ENCODE assay signal across 11 mouse cellular contexts in the genomic region with DNA sequence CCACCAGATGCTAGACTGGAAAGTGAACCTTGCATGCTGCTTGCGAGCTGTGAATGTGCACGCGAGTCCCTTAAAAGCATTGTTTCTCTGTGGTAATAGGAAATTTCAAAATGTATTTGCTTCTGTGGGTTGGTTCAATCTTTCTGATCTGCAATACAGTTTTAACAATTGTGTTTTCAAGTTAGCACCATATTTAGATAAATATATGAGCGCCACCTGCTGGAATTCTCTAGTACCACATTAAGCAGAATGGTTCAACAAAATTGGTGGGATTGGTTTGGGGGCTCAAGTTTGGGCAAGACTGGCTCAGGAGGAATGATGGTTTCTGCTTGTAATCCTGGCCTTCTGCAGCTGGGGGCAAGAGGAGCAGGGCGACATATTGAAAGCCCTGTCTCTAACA. TPM values are rescaled to one million over a fixed set of nuclear protein-coding genes. Genes with fewer than 3 reads are reported as not detected.
DNase-seq lines count a peak whose midpoint lies in the region; ATAC-seq and TF ChIP-seq lines count a peak whose summit lies in the region.
"Had no signal": no experiment of that assay in that cellular context is flagged by ENCODE, and none has a peak within 500 bp of the region (broad histone marks: within the 10 kb centered on the region; RNA-seq: fewer than 3 reads in every experiment).

No protein-coding gene starts in this region.

- intact Hi-C loops in heart, postnatal 36 days (cut with DNase I) = loop anchor here (2.0 kb wide), 1 partner anchor 814 kb away; no protein-coding TSS in a partner anchor

- H3K27ac ChIP-seq in liver, embryonic 14.5 days = no peak overlapping the region
- no peak overlapping the region for H3K27ac ChIP-seq in liver, embryonic 11.5 days (ENCODE audit: low read depth, low read length)
- no peak overlapping the region for H3K27ac ChIP-seq in lung, embryonic 14.5 days (ENCODE audit: low read depth)
- H3K27ac ChIP-seq: heart, embryonic 13.5 days had no signal

- no peak for TF ChIP-seq POLR2A in brain, embryonic 14.5 days (IDR thresholded peaks at IDR 0.05; ENCODE audit: borderline replicate concordance, extremely low read depth, insufficient read depth, insufficient read length, poor library complexity, severe bottlenecking)

- no peaks in the 10 kb centered on the region for H3K9me3 ChIP-seq in liver, embryonic 14.5 days (ENCODE audit: control insufficient read depth, low read length)
- H3K9me3 ChIP-seq in liver, embryonic 11.5 days (ENCODE audit: control insufficient read depth, low read length) = no peaks in the 10 kb centered on the region
- no peaks in the 10 kb centered on the region for H3K9me3 ChIP-seq in lung, embryonic 14.5 days (ENCODE audit: low read depth, low read length)
- H3K9me3 ChIP-seq: heart, embryonic 13.5 days; megakaryocyte, embryonic 14.5 days had no signal

- peak; percentile 6 for DNase-seq in cerebellum, adult 11 months
- no peak for DNase-seq in cerebellum, adult 9-11 months
- peak in 1 of 3 experiments; percentile 2 for DNase-seq in liver, embryonic 14.5 days (ENCODE audit: low read depth in 3 of 3, low spot score in 3 of 3)
- DNase-seq in liver, embryonic 11.5 days (ENCODE audit: low spot score) = no peak
- peak; percentile 76 for DNase-seq in brain, embryonic 14.5 days (ENCODE audit: low read depth)
- peak; percentile 16 to 22 for DNase-seq in heart, postnatal 36 days
- DNase-seq in lung, embryonic 14.5 days = peak; percentile 88
- peak; percentile 57 for DNase-seq in thymus, postnatal 4 days

- no peaks in the 10 kb centered on the region for H3K4me1 ChIP-seq in liver, embryonic 14.5 days (replicated peaks; ENCODE audit: control insufficient read depth in 2 of 2, insufficient read depth in 2 of 2, low read length in 1 of 2)
- no peaks in the 10 kb centered on the region for H3K4me1 ChIP-seq in liver, embryonic 11.5 days (replicated peaks; ENCODE audit: control insufficient read depth, insufficient read depth, low read length)
- no peaks in the 10 kb centered on the region for H3K4me1 ChIP-seq in lung, embryonic 14.5 days (ENCODE audit: insufficient read depth)
- H3K4me1 ChIP-seq: heart, embryonic 13.5 days; megakaryocyte, embryonic 14.5 days had no signal

- ATAC-seq in liver, embryonic 14.5 days (ENCODE audit: insufficient read depth) = no peak
- no peak for ATAC-seq in liver, embryonic 11.5 days (replicated peaks; ENCODE audit: low FRiP score)
- ATAC-seq in lung, embryonic 14.5 days (ENCODE audit: insufficient read depth) = no peak

- no peak overlapping the region for H3K9ac ChIP-seq in liver, embryonic 14.5 days (replicated peaks)
- no peak overlapping the region for H3K9ac ChIP-seq in liver, embryonic 11.5 days (ENCODE audit: low read depth, low read length)
- no peak overlapping the region for H3K9ac ChIP-seq in lung, embryonic 14.5 days
- H3K9ac ChIP-seq: heart, embryonic 13.5 days had no signal

- 34% methylated on average over 5 of the region's 5 CpGs for WGBS in liver, embryonic 14.5 days (ENCODE audit: insufficient replicate concordance)
- WGBS in liver, embryonic 11.5 days = 52% methylated on average over 5 of the region's 5 CpGs
- 45% methylated on average over 5 of the region's 5 CpGs for WGBS in lung, embryonic 14.5 days

- H3K27me3 ChIP-seq in liver, embryonic 14.5 days (ENCODE audit: control insufficient read depth, insufficient read depth, low read length) = no peaks in the 10 kb centered on the region
- no peaks in the 10 kb centered on the region for H3K27me3 ChIP-seq in liver, embryonic 11.5 days (replicated peaks; ENCODE audit: control insufficient read depth, insufficient read depth, low read length)
- no peaks in the 10 kb centered on the region for H3K27me3 ChIP-seq in lung, embryonic 14.5 days (ENCODE audit: insufficient read depth, low read length)
- H3K27me3 ChIP-seq: heart, embryonic 13.5 days had no signal

- TF ChIP-seq CTCF in liver, embryonic 14.5 days (IDR thresholded peaks at IDR 0.05; ENCODE audit: low read depth) = peak; percentile 43; the same call in 1 of the 2 replicates
- peak; percentile 51; the same call in 1 of the 2 replicates for TF ChIP-seq CTCF in brain, embryonic 14.5 days (IDR thresholded peaks at IDR 0.05; ENCODE audit: borderline replicate concordance, extremely low read depth, insufficient read depth, insufficient read length)
- peak; percentile 67 for TF ChIP-seq CTCF in lung, embryonic 14.5 days (IDR thresholded peaks at IDR 0.05; ENCODE audit: low read depth)

- no peak for TF ChIP-seq EP300 in liver, embryonic 14.5 days (IDR thresholded peaks at IDR 0.05; ENCODE audit: low read depth)

- H3K4me3 ChIP-seq in liver, embryonic 14.5 days (ENCODE audit: insufficient read depth in 1 of 2, low read depth in 2 of 2, low read length in 2 of 2) = no peak overlapping the region
- H3K4me3 ChIP-seq in liver, embryonic 11.5 days (ENCODE audit: low read depth, low read length) = no peak overlapping the region
- H3K4me3 ChIP-seq in lung, embryonic 14.5 days (ENCODE audit: low read depth, low read length) = no peak overlapping the region
- H3K4me3 ChIP-seq: heart, embryonic 13.5 days; megakaryocyte, embryonic 14.5 days had no signal

- no peaks in the 10 kb centered on the region for H3K36me3 ChIP-seq in liver, embryonic 14.5 days (replicated peaks; ENCODE audit: control insufficient read depth, insufficient read depth, low read depth)
- H3K36me3 ChIP-seq in liver, embryonic 11.5 days (ENCODE audit: control insufficient read depth, insufficient read depth, low read length) = no peaks in the 10 kb centered on the region
- no peaks in the 10 kb centered on the region for H3K36me3 ChIP-seq in lung, embryonic 14.5 days (ENCODE audit: insufficient read depth)
- H3K36me3 ChIP-seq: G1E; heart, embryonic 13.5 days had no signal

- no peak overlapping the region for H3K4me2 ChIP-seq in liver, embryonic 14.5 days (ENCODE audit: low read depth)
- H3K4me2 ChIP-seq in liver, embryonic 11.5 days = no peak overlapping the region
- H3K4me2 ChIP-seq in lung, embryonic 14.5 days = no peak overlapping the region
- H3K4me2 ChIP-seq: heart, embryonic 13.5 days had no signal

RNA-seq across cellular contexts. Expression of a gene that starts 46.6 kb away (rescaled TPM):
- polyA plus RNA-seq in liver, embryonic 14.5 days (2012; rRNA removed) = not detected in 2 replicates
- not detected in 2 replicates for polyA plus RNA-seq in liver, embryonic 14.5 days (2014; fragmentation: Nextera tagmentation; extraction: Ambion mirVana)
- polyA plus RNA-seq in liver, embryonic 11.5 days (2014; fragmentation: Nextera tagmentation; extraction: Ambion mirVana) = not detected in 2 replicates
- not detected in 2 replicates for polyA plus RNA-seq in brain, embryonic 14.5 days (2012; rRNA removed)
- total RNA-seq in heart, postnatal 36 days (2021) = not detected
- not detected in 2 replicates for polyA plus RNA-seq in lung, embryonic 14.5 days (2014; fragmentation: Nextera tagmentation; extraction: Ambion mirVana)
- total RNA-seq: G1E had no signal
- polyA plus RNA-seq: G1E; heart, embryonic 13.5 days had no signal

Comparison
In these comparisons a context has a peak if more than half of its experiments do, and no peak if none do; other contexts are left out.
1. DNase-seq: peak in cerebellum, adult 11 months (single experiment), brain, embryonic 14.5 days (single experiment), heart, postnatal 36 days (2 of 2), lung, embryonic 14.5 days (single experiment) and thymus, postnatal 4 days (single experiment); none in cerebellum, adult 9-11 months (single experiment) and liver, embryonic 11.5 days (single experiment).
2. Peak in every context shown above with its lines, with median percentiles within 50 percentile points of each other: CTCF ChIP-seq.